ENCODE assay signal across 25 mouse cellular contexts in the genomic region with DNA sequence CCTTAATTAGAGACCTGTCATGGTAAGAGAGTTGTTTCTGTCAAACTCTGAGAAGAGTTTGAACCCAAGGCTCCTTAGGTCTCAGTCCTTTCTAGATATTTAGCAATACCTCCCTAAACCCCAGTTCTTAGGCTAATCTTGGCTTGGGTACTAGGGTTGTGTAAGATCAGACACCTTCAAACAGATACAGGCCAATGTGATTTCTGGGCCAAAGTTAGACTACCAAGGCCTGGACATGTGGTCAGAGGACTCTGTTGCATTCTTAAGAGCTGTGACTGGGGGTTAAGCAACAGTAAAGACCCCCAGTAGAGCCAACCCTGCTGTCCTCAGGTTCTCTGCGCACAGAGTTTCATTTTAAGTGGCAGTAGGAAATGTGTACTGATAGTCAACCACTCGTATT.
"Had no signal": no experiment of that assay in that cellular context is flagged by ENCODE, and none has a peak within 500 bp of the region (broad histone marks: within the 10 kb centered on the region; RNA-seq: fewer than 3 reads in every experiment).

No protein-coding gene starts in this region.

- H3K4me2 ChIP-seq: heart, embryonic 11.5 days; heart, embryonic 13.5 days; heart, embryonic 15.5 days; hindbrain, embryonic 13.5 days; hindbrain, embryonic 15.5 days; intestine, embryonic 15.5 days; limb, embryonic 12.5 days; liver, embryonic 11.5 days had no signal

- H3K27me3 ChIP-seq: heart, embryonic 13.5 days; heart, embryonic 15.5 days; hindbrain, embryonic 13.5 days; hindbrain, embryonic 15.5 days; intestine, embryonic 15.5 days; limb, embryonic 12.5 days had no signal

- H3K4me1 ChIP-seq: heart, embryonic 13.5 days; heart, embryonic 15.5 days; hindbrain, embryonic 13.5 days; hindbrain, embryonic 15.5 days; intestine, embryonic 15.5 days; limb, embryonic 10.5 days; limb, embryonic 12.5 days had no signal

- H3K9ac ChIP-seq: heart, embryonic 13.5 days; heart, embryonic 15.5 days; hindbrain, embryonic 13.5 days; hindbrain, embryonic 15.5 days; intestine, embryonic 15.5 days; limb, embryonic 12.5 days had no signal

- ATAC-seq: hindbrain, postnatal 0 days; inflammation-experienced regulatory T-cells, adult 6 months; intestine, embryonic 15.5 days; intestine, postnatal 0 days had no signal

- DNase-seq: gastrocnemius, postnatal 14 days; gastrocnemius, postnatal 36 days; heart, adult 11 months; heart, adult 2 months; heart, postnatal 14 days; heart, postnatal 36 days; kidney, adult 18-20 months; kidney, adult 8-10 months; kidney, postnatal 10 days; kidney, postnatal 25 days; kidney, postnatal 4 days had no signal

- H3K9me3 ChIP-seq: heart, embryonic 13.5 days; heart, embryonic 15.5 days; hindbrain, embryonic 13.5 days; hindbrain, embryonic 15.5 days; intestine, embryonic 15.5 days; limb, embryonic 10.5 days; limb, embryonic 12.5 days had no signal

- H3K36me3 ChIP-seq: heart, embryonic 13.5 days; heart, embryonic 15.5 days; hindbrain, embryonic 13.5 days; hindbrain, embryonic 15.5 days; intestine, embryonic 15.5 days; limb, embryonic 10.5 days; limb, embryonic 12.5 days had no signal

- H3K27ac ChIP-seq: heart, adult 2 months; heart, embryonic 13.5 days; heart, embryonic 15.5 days; hindbrain, embryonic 13.5 days; hindbrain, embryonic 15.5 days; hindbrain, postnatal 0 days; intestine, embryonic 15.5 days; layer of hippocampus, adult 2 months; left cerebral cortex, adult 2 months; limb, embryonic 10.5 days; limb, embryonic 12.5 days had no signal

- H3K4me3 ChIP-seq: heart, adult 2 months; heart, embryonic 13.5 days; heart, embryonic 15.5 days; hindbrain, embryonic 13.5 days; hindbrain, embryonic 15.5 days; intestine, embryonic 15.5 days; layer of hippocampus, adult 2 months; left cerebral cortex, adult 2 months; limb, embryonic 10.5 days; limb, embryonic 12.5 days had no signal
